Mouse (Mus musculus): ENCODE data around the gene Pnma1.
A peak's percentile ranks its signal among the peaks of the same experiment; 100 is the strongest.

The Pnma1 gene

DNA sequence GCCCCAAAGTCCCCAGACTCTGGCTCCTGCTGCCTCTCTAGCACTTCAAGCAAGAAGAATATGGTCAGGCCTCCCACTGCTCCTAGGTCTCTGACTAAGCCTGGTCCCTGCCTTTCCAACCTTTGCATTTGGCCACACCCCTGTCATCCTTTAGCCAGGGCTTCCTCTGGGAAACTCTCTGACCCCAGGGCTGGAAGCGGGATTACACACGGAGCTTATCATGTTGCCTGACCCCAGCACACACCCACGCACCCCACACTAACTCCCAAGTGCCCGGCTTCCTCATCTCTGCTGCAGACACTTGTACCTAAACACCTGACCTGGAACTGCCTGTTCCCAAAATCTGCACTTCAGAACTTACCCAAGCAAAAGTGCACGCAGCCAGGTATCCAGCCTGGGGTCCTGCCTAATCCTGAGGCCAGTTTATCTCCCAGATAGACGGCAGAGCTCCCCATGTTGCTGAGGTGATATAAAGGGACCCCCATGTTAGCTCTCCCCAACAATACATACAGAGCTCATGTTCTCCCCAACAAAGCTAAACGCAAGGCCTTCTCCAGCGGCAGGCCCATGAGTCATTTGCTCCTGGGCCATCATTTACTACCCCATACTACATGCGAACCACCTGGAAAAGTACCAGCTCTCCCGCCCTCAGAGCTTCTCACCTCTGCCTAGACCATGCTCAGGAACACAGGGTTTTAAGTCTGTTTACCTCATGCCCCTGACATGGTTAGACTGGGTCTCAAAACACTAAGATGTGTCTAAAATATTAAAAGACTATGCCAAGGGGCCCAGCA, 30.6 kb upstream of the Pnma1 start:
- DNase-seq (ENCODE audit: low read depth, low spot score): no peak

GRCm38 (mm10) chr12:84178052-84178451, 29.8 kb upstream of the Pnma1 start:
- DNase-seq (ENCODE audit: low read depth, low spot score): no peak

DNA sequence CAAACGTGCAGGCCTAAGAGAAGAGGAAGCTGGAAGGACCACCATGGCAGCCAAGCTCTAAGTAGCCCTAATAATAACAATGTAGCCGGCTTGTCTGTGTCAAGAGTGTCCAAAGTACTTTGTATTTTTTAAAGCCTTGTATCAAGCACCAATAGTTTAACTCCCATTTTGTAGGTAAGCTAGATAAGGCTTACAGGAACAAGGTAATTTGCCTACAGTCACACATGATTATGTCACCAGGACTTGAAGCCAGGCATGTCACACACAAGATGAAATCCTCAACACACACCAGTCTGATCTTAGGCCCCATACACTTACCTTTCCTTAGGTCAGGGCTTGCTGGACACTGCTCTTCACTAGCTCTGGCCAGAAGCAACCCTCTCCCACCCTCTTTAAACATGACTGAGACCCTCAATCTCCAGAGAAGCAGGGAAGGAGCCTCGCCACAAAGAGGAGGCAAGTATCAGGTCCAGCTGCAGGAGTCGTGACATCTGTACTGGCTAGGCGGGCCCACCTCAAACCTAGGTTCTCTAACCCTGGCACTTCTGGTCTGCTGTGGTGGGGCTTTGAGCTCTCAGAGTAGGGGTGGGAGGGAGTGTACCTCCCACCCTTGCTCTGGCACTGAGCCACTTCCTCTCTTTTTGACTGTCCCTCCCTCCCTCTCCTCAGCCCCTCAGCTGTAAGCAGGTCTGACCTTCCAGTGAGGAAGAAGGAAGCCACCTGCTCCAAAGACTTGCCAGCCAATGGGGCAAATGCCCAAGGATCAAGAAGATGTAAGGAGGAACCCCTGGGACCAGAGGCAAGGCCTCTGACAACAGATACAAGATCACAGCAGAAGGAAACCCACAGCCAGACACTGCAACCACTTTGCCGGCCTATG, 28.8 kb upstream of the Pnma1 start:
- DNase-seq (ENCODE audit: low read depth, low spot score): peak; percentile 54

DNA sequence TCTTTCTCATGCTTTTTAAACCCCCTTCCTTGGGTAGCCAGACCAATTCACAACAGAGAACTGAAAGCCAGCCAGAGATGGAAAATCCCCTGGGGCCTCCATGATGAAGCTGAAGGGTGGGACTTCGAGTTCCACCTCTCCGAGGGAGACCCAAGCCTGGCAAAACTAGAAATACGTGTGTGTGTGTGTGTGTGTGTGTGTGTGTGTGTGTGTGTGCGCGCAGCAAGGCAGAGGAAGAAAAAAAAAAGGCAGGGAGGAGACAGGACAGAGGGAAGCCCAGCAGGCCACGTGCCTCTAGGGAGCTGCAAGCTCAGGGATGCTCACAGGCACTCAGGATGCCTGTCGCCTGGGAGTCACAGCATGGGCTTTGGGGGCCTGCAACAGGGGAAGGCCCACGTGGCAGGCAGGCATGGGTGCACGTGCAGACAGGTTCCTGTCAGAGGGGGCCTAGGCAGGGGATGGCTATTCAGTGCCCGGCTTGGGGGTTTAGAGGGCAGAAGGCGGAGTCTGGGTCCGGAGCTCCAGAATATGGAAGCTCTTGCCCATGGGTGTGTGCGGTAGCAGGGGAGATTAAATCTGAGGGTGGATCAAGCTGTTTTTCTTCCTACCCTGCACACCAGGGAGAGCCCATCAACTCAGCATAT, 28.0 kb upstream of the Pnma1 start:
- peak; percentile 66 for DNase-seq (ENCODE audit: low read depth, low spot score)

GRCm38 (mm10) chr12:84175659-84176061, 27.4 kb upstream of the Pnma1 start:
- peak; percentile 90 for DNase-seq (ENCODE audit: low read depth, low spot score)

DNA sequence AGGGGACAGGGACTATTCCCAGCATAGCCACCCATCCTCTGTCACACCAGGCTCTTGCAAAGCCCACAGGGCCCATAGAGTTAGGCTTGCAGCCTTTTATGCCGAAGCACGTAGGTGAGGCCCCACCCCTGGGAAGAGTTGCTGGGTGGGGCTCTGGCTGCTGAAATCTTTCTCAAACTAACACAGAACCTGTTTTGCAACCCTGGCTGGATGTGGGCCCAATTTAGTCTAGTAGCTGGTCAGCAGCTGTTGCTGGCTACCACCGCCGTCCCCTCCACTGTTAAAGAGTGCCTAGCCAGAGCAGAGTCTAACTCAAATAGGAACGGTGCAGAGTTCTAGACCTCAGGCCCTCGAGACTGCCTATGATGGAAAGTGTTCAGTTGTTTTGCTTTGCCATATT, 26.6 kb upstream of the Pnma1 start:
- peak; percentile 37 for DNase-seq (ENCODE audit: low read depth, low spot score)

- no peak for DNase-seq (ENCODE audit: low read depth, low spot score)
Measured at GRCm38 (mm10) chr12:84174190-84174811, 26.0 kb upstream of the Pnma1 start.

DNA sequence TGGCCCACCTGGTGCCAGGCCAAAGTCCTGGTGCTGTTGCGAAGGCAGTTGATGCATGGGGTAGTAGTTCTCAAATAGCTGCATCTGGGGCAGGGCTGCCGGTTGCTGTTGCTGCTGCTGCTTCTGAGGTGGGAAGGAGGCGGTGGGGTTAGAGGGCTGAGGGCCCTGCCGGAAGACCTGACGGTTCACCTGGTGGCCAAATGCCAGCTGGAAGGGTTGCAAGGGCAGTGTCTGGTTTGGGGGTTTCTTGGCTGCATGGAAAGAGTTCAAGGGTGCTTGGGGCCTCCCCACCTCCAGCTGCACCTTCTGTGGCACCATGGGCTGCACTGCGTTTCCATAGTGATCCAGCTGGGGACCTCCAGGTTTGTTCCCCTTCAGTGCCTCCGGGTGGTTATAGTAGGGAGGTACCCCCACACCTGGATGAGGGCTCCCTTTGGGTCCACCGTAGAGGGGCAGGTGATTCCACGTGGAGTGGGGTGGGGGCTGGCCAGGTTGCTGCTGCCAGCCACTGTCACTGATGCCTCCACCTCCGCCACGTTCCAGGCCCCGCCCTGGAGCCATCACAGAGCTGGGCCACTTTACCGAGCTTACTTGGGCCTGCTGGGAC, 25.1 kb upstream of the Pnma1 start:
- no peak for DNase-seq (ENCODE audit: low read depth, low spot score)

DNA sequence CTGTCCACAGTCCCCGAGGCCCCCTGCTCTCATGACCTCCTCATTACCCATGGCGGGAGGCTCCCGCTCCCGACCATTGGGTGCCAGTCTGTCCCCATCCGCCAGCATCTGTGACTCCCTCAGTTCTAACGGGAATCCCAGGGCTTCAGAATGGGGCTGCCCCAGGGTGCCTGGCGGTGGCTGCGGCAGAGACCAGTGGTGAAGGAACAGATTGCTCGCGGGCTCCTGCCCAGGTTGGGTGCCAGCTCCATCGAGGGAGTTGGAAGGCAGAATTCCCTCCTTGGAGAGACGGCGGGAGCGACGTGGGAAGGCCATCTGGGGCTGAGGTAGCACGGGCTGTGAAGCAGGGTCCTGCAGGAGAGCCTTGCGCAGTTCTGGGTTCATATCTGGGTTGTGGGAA, 24.6 kb upstream of the Pnma1 start:
- no peak for DNase-seq (ENCODE audit: low read depth, low spot score)

GRCm38 (mm10) chr12:84172216-84172615, 23.9 kb upstream of the Pnma1 start:
- DNase-seq (ENCODE audit: low read depth, low spot score): no peak

DNA sequence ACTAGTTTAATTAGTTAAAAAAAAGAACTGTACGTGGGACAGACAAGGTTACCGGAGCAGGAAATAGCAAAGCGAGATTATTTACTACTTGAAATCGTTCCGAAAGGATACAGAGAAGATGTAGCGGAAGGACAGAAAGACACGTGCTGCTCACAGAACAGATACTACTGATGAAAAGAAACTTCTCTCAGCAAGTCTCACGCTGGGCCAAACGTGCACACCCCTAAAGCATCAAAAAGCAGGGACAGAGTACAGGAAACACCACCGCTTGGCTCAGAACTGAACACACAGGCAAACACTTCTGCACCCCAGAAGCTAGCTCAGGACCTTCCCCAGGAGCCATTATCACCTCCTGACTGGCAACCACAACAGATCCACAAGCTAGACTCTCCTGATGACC, 22.3 kb upstream of the Pnma1 start:
- peak; percentile 51 for DNase-seq (ENCODE audit: low read depth, low spot score)

GRCm38 (mm10) chr12:84165631-84166373, 17.5 kb upstream of the Pnma1 start:
- no peak for DNase-seq (ENCODE audit: low read depth, low spot score)

- no peak for DNase-seq (ENCODE audit: low read depth, low spot score)
Measured at GRCm38 (mm10) chr12:84163586-84164110, 15.4 kb upstream of the Pnma1 start.

DNA sequence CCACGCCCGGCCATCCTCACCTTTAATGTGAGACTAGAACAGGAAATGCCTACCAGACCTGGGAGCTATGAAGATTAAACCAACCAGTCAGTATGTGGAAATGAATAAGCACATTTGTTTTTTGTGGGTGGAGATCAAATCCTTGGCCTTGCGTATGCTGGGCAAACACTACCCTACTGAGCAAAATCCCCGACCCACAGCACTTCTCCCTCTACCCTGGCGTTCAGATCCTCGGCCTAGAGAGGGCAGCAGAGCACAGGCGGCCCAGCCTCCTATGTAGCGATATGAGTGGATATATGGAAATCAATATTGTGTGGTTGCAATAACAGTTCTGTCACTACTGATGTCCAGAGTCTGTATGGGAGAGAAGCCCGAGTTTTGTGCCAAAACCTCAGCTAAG, 14.8 kb upstream of the Pnma1 start:
- DNase-seq (ENCODE audit: low read depth, low spot score): peak; percentile 78

GRCm38 (mm10) chr12:84161616-84162433, 13.5 kb upstream of the Pnma1 start:
- peak; percentile 72 for DNase-seq (ENCODE audit: low read depth, low spot score)

DNA sequence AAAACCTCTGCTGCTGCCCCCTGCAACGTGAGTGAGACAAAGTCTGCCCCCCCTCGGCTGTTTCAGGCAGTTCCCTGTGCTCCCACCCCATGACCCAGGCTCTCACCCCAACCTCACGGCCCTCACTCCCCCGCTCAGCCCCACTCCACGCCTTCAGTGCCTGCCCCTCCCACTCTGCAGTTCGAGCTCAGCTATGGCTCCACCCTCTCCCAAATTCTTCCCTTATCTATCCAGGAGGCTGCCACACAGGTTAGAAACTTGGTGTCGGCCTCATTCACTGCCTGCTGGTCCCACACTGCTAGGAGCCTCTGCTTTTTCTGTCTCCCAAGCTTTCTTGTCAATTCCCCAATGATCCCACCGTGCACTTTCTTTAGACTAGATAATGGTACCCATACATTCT, 12.8 kb upstream of the Pnma1 start:
- no peak for DNase-seq (ENCODE audit: low read depth, low spot score)

- DNase-seq (ENCODE audit: low read depth, low spot score): no peak
Measured at GRCm38 (mm10) chr12:84160491-84160890, 12.2 kb upstream of the Pnma1 start.

DNA sequence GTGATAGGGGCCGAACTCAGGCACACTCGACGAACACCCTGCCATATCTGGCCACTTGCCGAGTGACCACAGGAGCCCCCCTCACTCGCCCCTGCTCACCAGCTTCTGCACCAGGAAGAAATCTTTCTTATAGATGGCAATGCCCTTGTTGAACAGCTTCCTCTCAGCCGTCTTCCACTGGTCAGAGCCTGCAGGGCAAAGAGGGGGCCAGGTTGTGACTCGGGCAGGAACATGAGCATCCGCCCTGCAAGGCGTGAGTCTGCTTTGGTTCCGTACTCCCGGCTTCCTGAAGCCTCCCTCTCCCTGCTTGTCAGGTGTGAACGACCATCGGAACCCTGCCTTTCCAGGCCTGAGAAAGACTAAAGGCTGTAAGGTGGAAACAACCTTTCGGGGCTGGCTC, 9.9 kb upstream of the Pnma1 start:
- no peak for DNase-seq (ENCODE audit: low read depth, low spot score)

DNA sequence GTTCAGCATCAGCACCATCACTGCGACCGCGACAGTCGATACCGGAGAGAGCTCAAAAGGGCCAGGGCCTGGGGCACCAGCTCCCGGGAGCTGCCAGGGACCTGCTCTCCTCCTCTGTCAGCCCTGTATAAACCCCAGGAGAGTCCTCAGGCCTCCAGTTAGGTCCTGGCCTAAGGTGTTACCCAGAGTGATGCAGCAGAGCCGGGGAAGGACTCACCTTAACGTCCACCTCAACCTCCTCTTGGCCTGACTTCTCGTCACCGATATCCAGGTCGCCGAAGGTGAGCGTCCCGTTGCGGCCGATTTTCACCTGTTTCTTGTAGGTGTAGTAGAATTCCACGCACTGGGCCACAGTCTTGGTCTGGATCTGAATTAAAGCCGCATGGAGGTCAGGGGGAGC, 7.9 kb upstream of the Pnma1 start:
- DNase-seq (ENCODE audit: low read depth, low spot score): no peak

GRCm38 (mm10) chr12:84155523-84155871, 7.2 kb upstream of the Pnma1 start:
- DNase-seq (ENCODE audit: low read depth, low spot score): no peak

Data from CD4-positive, CD25-positive, alpha-beta regulatory T cell, adult 2 months (primary cell).